Mouse (Mus musculus) stomach, embryonic 14.5 days (tissue): ENCODE measurements around the gene Col5a1. TPM values are rescaled to one million over a fixed set of nuclear protein-coding genes. Genes with fewer than 3 reads are reported as not detected.

Source experiments
- ATAC-seq: fragments of 200-750 bp; cut with Nextera tagmentation; 2 replicates; pipeline ENCODE4 v1.8.0; 2017; ENCODE audit warnings: low read depth, moderate TSS enrichment; ENCODE audit not compliant: insufficient number of reproducible peaks, insufficient read depth, low FRiP score
- H3K27ac ChIP-seq: fragments of 300-500 bp; sonication (generic); 2 replicates; pipeline ENCODE4 v1.5.1; 2014; ENCODE audit warnings: mild to moderate bottlenecking, low read length, moderate library complexity, mixed read lengths
- H3K27me3 ChIP-seq: fragments of 300-500 bp; sonication (generic); 2 replicates; pipeline ENCODE4 v1.6.1; 2014; ENCODE audit warnings: low read length, control low read depth, mixed read lengths; ENCODE audit not compliant: control insufficient read depth, insufficient read depth
- H3K36me3 ChIP-seq: fragments of 300-500 bp; sonication (generic); 2 replicates; pipeline ENCODE4 v1.6.1; 2014; ENCODE audit warnings: mild to moderate bottlenecking, control low read depth, low read length, moderate library complexity, mixed read lengths; ENCODE audit not compliant: control insufficient read depth, insufficient read depth
- H3K4me1 ChIP-seq: fragments of 300-500 bp; sonication (generic); 2 replicates; pipeline ENCODE4 v1.6.1; 2014; ENCODE audit warnings: low read length, control low read depth, mixed read lengths; ENCODE audit not compliant: control insufficient read depth, insufficient read depth
- H3K4me2 ChIP-seq: fragments of 300-500 bp; sonication (generic); replicated peaks from 2 replicates; pipeline ENCODE4 v1.6.1; 2014; ENCODE audit warnings: low read depth, low read length, control low read depth
- H3K4me3 ChIP-seq: fragments of 300-500 bp; sonication (generic); 2 replicates; pipeline ENCODE4 v1.5.1; 2014; ENCODE audit warnings: low read depth, low read length, control low read depth
- H3K9ac ChIP-seq: fragments of 300-500 bp; sonication (generic); replicated peaks from 2 replicates; pipeline ENCODE4 v1.6.1; 2014; ENCODE audit warnings: low read depth, mild to moderate bottlenecking, control low read depth, low read length, moderate library complexity, mixed read lengths
- H3K9me3 ChIP-seq: fragments of 300-500 bp; sonication (generic); 2 replicates; pipeline ENCODE4 v1.6.1; 2016; ENCODE audit warnings: low read depth, low read length, control low read depth; ENCODE audit not compliant: control insufficient read depth
- WGBS: fragments of 180-500 bp; shearing (Covaris S2); extraction: QIAGEN DNeasy Blood & Tissue Kit; methylation state at CpG from one replicate; pipeline ENCODE4 v1.1.7; 2014; 5-methylcytosine and 5-hydroxymethylcytosine counted together
- polyA plus RNA-seq: library from polyadenylated mRNA; unstranded; fragments of >200 nt; fragmentation: Nextera tagmentation; extraction: Ambion mirVana; gene quantifications from 2 replicates; pipeline ENCODE4 v1.2.1, GENCODE M21; 2014

Gene Col5a1
- polyA plus RNA-seq, 1 experiment from 2014 or later = 160 TPM

DNA sequence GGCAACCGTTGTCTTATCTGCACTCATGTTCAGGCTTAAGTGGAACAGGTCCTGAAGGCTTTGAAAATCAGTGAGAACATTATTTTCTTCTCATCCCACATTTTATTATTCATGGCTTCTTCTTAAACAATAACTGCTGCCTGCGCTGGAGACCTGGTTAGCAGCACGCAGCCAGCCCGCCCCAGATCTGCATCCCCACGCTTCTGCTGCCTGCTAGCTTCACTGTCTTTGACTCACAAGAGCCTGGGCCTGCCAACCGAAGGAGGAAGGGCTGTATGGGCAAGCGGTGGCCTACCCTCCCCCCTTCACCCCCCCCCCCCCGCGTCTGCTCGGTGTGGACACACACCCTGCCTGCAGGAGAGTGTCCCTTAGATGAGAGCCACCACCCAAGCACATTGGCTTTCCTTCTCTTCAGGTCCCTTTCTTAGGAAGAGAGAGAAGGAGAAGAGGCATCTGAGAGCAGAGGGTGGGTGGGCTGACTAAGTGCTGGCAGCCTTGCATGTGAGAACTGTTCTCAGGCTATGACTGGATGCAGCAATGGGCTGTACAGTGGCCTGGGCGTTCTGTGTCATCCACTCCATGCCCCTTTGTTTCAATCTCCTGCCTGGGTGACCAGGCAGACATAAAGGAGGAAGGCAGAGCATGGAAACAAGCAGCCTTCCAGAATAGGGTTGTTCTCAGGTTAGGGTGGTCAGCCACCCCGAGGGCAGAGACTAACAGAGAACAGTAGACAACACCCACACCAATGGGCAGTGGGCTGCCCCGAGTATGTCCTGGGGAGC lies 104.4 kb downstream of the Col5a1 start:
- peaks cover 53% of the 10 kb centered on the region for H3K36me3 ChIP-seq
- WGBS = 81% methylated on average over 13 of the region's 13 CpGs
- no peak for ATAC-seq

DNA sequence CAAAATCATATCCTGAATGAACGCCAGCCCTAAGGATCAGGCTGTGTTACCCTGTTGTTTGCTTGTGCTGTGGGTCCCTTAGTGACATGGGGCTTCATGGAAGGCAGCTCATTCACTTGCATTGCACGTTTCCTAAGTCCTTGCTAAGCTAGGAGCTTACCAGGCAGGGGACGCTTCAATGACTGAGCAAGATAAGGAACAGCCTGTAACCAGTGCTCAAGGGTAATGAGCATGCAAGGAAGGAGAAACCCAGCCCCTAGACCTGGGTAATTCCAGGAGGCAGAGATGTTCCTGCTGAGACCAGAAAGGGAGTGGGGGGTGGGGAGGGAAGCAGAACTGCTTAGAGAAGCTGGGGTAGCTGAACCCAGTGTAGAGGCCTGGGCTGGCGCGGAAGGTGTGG lies 107.2 kb downstream of the Col5a1 start:
- Histone ChIP-seq H3K27ac (no peak overlapping the region), H3K4me3 (no peak overlapping the region), H3K9me3 (no peaks in the 10 kb centered on the region), H3K4me2 (no peak overlapping the region), H3K27me3 (no peaks in the 10 kb centered on the region), H3K9ac (no peak overlapping the region), H3K4me1 (no peaks in the 10 kb centered on the region), H3K36me3 (peaks cover 56% of the 10 kb centered on the region)
- 83% methylated on average over 5 of the region's 5 CpGs for WGBS
- ATAC-seq = no peak

More for the DNA sequence above, 104.4 kb downstream of the Col5a1 start:
- H3K27ac ChIP-seq = no peak overlapping the region
- H3K9me3 ChIP-seq = no peaks in the 10 kb centered on the region
- no peak overlapping the region for H3K9ac ChIP-seq
- H3K4me1 ChIP-seq = no peaks in the 10 kb centered on the region
- H3K27me3 ChIP-seq = no peaks in the 10 kb centered on the region
- H3K4me3 ChIP-seq = no peak overlapping the region
- H3K4me2 ChIP-seq = no peak overlapping the region

DNA sequence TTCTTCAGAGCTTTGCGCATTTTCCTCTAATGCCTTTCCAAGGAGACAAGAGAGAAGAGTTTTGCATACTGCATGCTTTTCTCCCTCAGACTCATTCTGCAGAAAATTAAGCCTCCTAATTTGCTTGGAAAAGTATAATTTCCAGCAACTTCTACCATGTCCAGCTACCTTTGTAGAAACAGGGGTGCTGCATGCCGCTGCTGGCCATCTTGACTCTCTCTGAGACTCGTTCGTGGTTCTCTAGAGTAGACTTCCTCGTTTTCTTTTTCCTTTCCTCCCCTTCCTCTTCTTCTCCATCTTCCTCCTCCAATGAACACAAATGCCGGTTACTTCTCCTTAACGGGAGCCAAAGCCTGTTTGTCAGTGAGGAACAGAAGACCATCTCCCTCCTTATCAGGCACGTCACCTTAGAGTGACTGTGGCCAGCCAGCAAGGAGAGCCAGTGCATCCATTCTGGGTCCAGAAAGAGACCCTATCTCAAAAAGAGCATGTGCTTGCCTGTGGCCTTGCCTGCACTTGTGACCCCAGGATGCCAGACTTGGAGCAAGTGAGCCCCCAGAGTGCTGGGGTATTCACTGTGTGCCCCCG lies 113.9 kb downstream of the Col5a1 start:
- H3K4me2 ChIP-seq = no peak overlapping the region
- H3K4me1 ChIP-seq = no peaks in the 10 kb centered on the region
- H3K27me3 ChIP-seq = no peaks in the 10 kb centered on the region
- ATAC-seq = no peak; the same call in 1 of the 2 replicates
- 82% methylated on average over 9 of the region's 9 CpGs for WGBS
- H3K9me3 ChIP-seq = no peaks in the 10 kb centered on the region
- H3K27ac ChIP-seq = no peak overlapping the region
- no peak overlapping the region for H3K4me3 ChIP-seq
- H3K9ac ChIP-seq = no peak overlapping the region
- H3K36me3 ChIP-seq = peaks cover 80% of the 10 kb centered on the region

DNA sequence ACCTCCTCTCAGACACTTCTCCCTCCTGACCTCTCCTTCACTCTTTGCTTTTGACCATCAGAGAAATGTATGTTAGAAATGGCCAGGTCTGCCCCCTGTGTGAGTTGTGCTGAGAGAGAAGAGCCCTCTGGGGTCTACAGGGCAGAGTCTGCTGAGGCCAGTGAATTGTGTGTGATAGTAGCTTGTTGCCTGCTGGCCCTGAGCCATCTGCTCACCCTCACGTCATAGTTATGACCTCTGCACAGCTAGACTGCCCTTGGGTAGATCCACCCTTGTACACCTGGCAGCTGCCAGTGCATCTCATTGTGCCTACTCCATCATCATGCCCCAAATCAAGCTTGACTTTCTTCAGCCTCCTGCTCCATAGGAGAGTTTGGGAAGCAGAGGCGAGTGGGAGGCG lies 114.4 kb downstream of the Col5a1 start:
- Histone ChIP-seq H3K9me3 (no peaks in the 10 kb centered on the region), H3K27ac (no peak overlapping the region), H3K4me1 (no peaks in the 10 kb centered on the region), H3K27me3 (no peaks in the 10 kb centered on the region), H3K9ac (no peak overlapping the region), H3K4me3 (no peak overlapping the region), H3K4me2 (no peak overlapping the region), H3K36me3 (peaks cover 85% of the 10 kb centered on the region)
- 83% methylated on average over 3 of the region's 3 CpGs for WGBS
- ATAC-seq = no peak

DNA sequence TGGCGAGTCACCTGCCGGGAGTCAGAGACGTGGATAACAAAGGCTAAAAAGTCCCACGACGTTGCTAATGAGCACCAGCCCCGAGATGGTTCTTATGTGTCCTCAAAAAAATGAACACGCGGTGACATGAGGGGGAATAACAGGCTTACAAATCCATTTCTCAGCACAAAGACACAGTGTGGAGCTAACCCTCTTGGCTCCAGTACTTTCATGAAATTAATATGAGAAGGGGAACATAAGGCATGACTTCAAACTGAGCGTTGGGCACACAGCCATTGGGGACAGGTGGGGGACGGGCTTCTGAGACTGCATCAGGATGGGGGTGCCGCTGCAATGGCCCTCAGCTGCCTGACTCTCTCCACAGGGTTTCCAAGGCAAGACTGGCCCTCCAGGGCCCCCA lies 115.0 kb downstream of the Col5a1 start:
- WGBS = 90% methylated on average over 11 of the region's 11 CpGs
- H3K4me1 ChIP-seq = no peaks in the 10 kb centered on the region

DNA sequence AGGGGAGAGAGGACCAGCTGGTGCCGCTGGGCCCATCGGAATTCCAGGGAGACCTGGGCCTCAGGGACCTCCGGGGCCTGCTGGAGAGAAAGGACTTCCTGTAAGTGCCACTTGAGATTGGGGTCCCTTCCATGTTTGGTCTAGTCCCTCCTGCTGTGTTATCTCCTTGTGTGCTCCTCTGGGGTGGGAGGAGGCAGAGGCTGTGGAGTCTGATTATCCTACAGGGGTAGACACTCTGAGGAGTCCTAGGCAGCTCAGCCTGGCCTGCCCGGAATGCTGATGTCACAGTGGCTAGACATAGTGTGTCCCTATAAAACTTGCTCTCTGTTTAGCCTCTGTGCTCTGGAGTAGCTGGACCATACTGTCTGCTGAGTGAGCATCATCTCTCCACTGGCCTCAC lies 119.0 kb downstream of the Col5a1 start:
- peak; percentile 73; the same call in 1 of the 2 replicates for ATAC-seq
- Histone ChIP-seq H3K36me3 (peaks cover 81% of the 10 kb centered on the region), H3K4me2 (no peak overlapping the region), H3K27me3 (no peaks in the 10 kb centered on the region), H3K4me1 (no peaks in the 10 kb centered on the region), H3K27ac (no peak overlapping the region), H3K9me3 (no peaks in the 10 kb centered on the region), H3K9ac (no peak overlapping the region), H3K4me3 (no peak overlapping the region)
- WGBS = 85% methylated on average over 4 of the region's 4 CpGs

More for the DNA sequence above, 115.0 kb downstream of the Col5a1 start:
- H3K4me3 ChIP-seq = no peak overlapping the region
- H3K36me3 ChIP-seq = peaks cover 87% of the 10 kb centered on the region
- H3K9ac ChIP-seq = no peak overlapping the region
- H3K27ac ChIP-seq = no peak overlapping the region
- 0 out of 2 replicates have a peak, but pooled peaks have one; percentile 21 for ATAC-seq
- H3K27me3 ChIP-seq = no peaks in the 10 kb centered on the region
- H3K4me2 ChIP-seq = no peak overlapping the region
- H3K9me3 ChIP-seq = no peaks in the 10 kb centered on the region

DNA sequence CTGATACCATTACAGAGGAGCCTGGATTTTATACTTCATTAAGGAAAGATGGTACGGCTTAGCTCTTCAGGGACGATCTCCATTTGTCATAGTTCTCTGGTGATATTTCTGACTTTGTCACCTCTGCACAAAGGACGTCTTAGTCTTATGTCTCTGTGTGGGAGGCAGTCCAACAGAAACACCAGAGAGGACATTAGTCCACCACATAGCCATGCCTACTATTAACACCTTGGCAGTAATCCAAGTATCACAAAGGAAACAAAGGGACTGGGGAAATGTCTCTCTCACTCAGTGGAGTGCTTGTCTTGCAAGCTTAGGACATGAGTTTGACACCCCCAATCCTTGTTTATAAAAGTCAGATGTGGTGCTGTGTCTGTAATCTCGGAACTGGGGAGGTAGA lies 122.0 kb downstream of the Col5a1 start:
- Histone ChIP-seq H3K27ac (no peak overlapping the region), H3K9me3 (no peaks in the 10 kb centered on the region), H3K4me1 (no peaks in the 10 kb centered on the region), H3K27me3 (no peaks in the 10 kb centered on the region), H3K4me2 (no peak overlapping the region), H3K36me3 (peaks cover 80% of the 10 kb centered on the region), H3K4me3 (no peak overlapping the region), H3K9ac (no peak overlapping the region)
- ATAC-seq = no peak
- 47% methylated on average over 4 of the region's 4 CpGs for WGBS

DNA sequence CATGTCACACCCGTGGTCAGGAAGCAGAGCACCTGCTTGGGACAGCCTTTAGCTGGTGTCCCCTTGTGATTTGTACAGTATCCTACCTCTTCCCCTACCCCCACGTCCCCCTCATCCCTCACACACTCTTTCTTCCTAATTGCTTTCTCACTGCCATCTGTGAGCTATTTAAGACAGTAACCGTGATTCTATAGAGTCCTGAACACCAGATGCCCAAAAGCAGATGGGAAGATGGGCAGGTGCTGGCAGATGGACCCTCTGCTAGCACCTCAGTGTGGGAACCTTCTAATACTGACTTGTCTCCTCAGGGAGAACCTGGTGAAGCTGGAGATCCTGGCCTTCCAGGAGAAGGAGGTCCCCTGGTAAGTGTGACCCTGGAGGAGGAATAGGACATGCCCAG lies 126.1 kb downstream of the Col5a1 start:
- H3K4me2 ChIP-seq = no peak overlapping the region
- H3K4me3 ChIP-seq = no peak overlapping the region
- H3K27ac ChIP-seq = no peak overlapping the region
- ATAC-seq = no peak
- no peak overlapping the region for H3K9ac ChIP-seq
- H3K27me3 ChIP-seq = no peaks in the 10 kb centered on the region
- H3K36me3 ChIP-seq = peaks cover 85% of the 10 kb centered on the region
- H3K4me1 ChIP-seq = no peaks in the 10 kb centered on the region
- 76% methylated on average over 3 of the region's 3 CpGs for WGBS
- no peaks in the 10 kb centered on the region for H3K9me3 ChIP-seq
